Mouse (Mus musculus) testis, adult 2 months (tissue): ENCODE data around the gene Agpat3.

Experiments
- CTCF ChIP-seq: fragments of 200-500 bp; IDR thresholded peaks from 2 replicates; pipeline ENCODE4 v1.5.1; 2012; ENCODE audit warnings: low read depth, mild to moderate bottlenecking, inconsistent platforms, low read length, moderate library complexity; ENCODE audit not compliant: control insufficient read depth, insufficient read depth, insufficient replicate concordance
- POLR2A ChIP-seq: fragments of 200-500 bp; IDR thresholded peaks from 2 replicates; pipeline ENCODE4 v1.6.1; 2012; ENCODE audit warnings: low read depth, mild to moderate bottlenecking, inconsistent platforms, low read length, moderate library complexity; ENCODE audit not compliant: control insufficient read depth

DNA sequence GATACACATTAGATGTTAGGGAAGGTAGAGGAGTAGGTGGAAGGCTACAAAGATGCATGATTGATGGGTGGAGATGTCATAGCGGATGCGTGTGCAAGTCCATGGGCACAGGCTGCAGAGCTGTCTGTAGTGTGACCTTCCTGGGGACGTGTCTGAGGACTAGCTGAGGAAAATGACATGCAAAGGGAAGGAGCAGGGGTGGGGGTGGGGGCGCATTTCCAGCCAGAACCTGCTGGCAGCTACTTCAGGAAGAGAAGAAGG is 44.3 kb upstream of the Agpat3 start:
- TF ChIP-seq POLR2A: no peak
- TF ChIP-seq CTCF: no peak; the same call in 1 of the 2 replicates
